Mouse (Mus musculus) forebrain, embryonic 11.5 days (tissue): ENCODE data around the gene Mbd3. TPM values are rescaled to one million over a fixed set of nuclear protein-coding genes. Genes with fewer than 3 reads are reported as not detected.

Experiments used
- ATAC-seq: fragments of 200-750 bp; cut with Nextera tagmentation; replicated peaks from 2 replicates; pipeline ENCODE4 v1.8.0; 2017; ENCODE audit warnings: moderate TSS enrichment; ENCODE audit not compliant: low FRiP score
- DNase-seq: peaks from one replicate; pipeline ENCODE4 v3.0.0-alpha.2; 2017; ENCODE audit warnings: low spot score
- H3K27ac ChIP-seq: fragments of 300-500 bp; sonication (generic); 2 replicates; pipeline ENCODE4 v1.5.1; 2014; ENCODE audit warnings: low read depth, low read length
- H3K27me3 ChIP-seq: fragments of 300-500 bp; sonication (generic); 2 replicates; pipeline ENCODE4 v1.6.1; 2014; ENCODE audit warnings: mild to moderate bottlenecking, low read length, mixed read lengths; ENCODE audit not compliant: control insufficient read depth, insufficient read depth
- H3K36me3 ChIP-seq: fragments of 300-500 bp; sonication (generic); 2 replicates; pipeline ENCODE4 v1.6.1; 2014; ENCODE audit warnings: mild to moderate bottlenecking, low read length, moderate library complexity, mixed read lengths; ENCODE audit not compliant: control insufficient read depth, insufficient read depth
- H3K4me1 ChIP-seq: fragments of 300-500 bp; sonication (generic); replicated peaks from 2 replicates; pipeline ENCODE4 v1.6.1; 2014; ENCODE audit warnings: low read length, mixed read lengths; ENCODE audit not compliant: control insufficient read depth, insufficient read depth
- H3K4me2 ChIP-seq: fragments of 300-500 bp; sonication (generic); 2 replicates; pipeline ENCODE4 v1.6.1; 2014; ENCODE audit warnings: low read depth, mild to moderate bottlenecking, low read length, moderate library complexity, mixed read lengths; ENCODE audit not compliant: severe bottlenecking
- H3K4me3 ChIP-seq: fragments of 300-500 bp; sonication (generic); 2 replicates; pipeline ENCODE4 v1.5.1; 2014; ENCODE audit warnings: low read depth, low read length
- H3K9ac ChIP-seq: fragments of 300-500 bp; sonication (generic); 2 replicates; pipeline ENCODE4 v1.6.1; 2014; ENCODE audit warnings: low read length
- H3K9me3 ChIP-seq: fragments of 300-500 bp; sonication (generic); 2 replicates; pipeline ENCODE4 v1.6.1; 2016; ENCODE audit warnings: low read length, mixed read lengths; ENCODE audit not compliant: control insufficient read depth
- WGBS: fragments of 180-500 bp; shearing (Covaris S2); extraction: QIAGEN DNeasy Blood & Tissue Kit; methylation state at CpG from one replicate; pipeline ENCODE4 v1.1.7; 2014; 5-methylcytosine and 5-hydroxymethylcytosine counted together
- polyA plus RNA-seq: library from polyadenylated mRNA; unstranded; fragments of >200 nt; fragmentation: Nextera tagmentation; extraction: Ambion mirVana; gene quantifications from 2 replicates; pipeline ENCODE4 v1.2.1, GENCODE M21; 2014

Mbd3 gene
- polyA plus RNA-seq, 1 experiment from 2014 or later, result 276 TPM

DNA sequence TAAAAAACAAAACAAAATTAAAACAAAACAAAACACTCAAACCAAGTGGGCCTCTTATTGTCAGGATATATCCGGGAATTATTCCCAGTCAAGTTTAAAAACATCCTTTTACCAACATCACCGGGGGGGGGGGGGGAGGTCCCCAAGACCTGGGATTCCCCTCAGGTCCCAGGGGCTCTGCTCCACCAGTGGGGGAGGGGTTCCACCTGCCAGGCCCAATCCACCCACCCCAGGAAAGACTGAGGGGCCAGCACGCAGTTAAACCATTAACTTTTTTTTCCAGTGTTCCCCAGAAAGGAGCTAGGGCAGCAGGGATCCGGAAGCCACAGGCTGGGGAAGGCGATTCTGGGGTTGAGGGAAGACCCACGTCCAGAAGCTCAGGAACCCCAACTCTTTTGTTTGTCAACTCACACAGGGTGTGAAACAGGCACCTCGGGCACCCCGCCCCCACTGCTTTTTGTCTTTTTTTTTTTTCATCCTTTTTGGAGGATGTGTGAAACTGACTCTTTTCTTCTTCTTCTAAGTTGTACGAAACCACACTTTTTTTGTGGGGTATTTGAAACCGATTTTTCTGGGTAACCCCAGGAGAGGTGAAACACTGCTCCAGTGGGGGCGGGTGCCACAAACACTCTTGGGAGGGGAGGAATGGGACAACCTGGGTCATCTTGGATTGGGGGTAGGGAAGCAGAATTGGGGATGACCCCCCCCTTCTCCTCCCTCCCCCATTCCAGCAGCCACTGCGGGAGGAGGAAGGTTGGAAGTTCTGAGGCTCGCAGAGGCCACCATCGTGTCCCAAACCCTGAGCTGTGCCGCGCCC lies 32.4 kb upstream of the Mbd3 start:
- Histone ChIP-seq H3K4me1 (peaks cover 13% of the 10 kb centered on the region; the same call in 1 of the 2 replicates), H3K4me2 (peak overlapping the region; percentile 74), H3K4me3 (peak overlapping the region; percentile 98), H3K36me3 (peaks cover 23% of the 10 kb centered on the region), H3K9ac (peak overlapping the region; percentile 100), H3K27ac (peak overlapping the region; percentile 94; the same call in 1 of the 2 replicates), H3K27me3 (no peaks in the 10 kb centered on the region), H3K9me3 (no peaks in the 10 kb centered on the region)
- ATAC-seq (no peak), DNase-seq (no peak)
- WGBS, result 25% methylated on average over 16 of the region's 16 CpGs

DNA sequence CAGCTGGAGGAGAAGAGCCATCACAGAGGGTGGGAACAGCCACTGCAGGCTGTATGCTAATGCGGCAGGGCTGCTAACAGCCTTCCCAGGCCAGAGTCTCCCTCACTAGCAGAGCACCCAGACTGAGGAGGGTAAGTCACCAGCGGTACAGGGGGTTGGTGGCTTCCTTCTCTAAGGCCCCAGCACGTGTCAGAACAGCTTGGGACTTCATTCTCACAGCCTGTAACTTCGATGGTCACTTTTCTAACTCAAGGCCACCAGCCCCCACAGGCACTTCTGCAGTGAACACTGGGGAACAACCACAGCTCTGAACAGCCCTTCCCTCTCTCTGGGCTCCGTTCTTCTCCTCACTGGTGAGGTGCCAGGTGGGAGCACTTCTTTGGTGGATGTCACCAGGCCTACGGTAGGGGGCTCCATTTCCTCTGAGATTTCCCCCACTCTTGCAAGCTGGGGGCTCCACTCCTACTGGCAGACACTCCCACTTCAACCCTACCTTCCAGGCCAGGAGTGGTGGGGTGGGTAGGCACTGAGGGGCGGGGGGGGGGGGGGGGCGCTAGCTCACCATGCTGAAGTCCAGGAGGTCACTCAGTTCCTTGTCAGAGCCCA lies 31.1 kb upstream of the Mbd3 start:
- DNase-seq (no peak), ATAC-seq (no peak)
- peak overlapping the region; percentile 5; the same call in 1 of the 2 replicates for H3K4me2 ChIP-seq
- H3K4me1 ChIP-seq, result peaks cover 13% of the 10 kb centered on the region; the same call in 1 of the 2 replicates
- H3K9me3 ChIP-seq, result no peaks in the 10 kb centered on the region
- H3K27ac ChIP-seq, result no peak overlapping the region
- peaks cover 36% of the 10 kb centered on the region for H3K36me3 ChIP-seq
- H3K4me3 ChIP-seq, result no peak overlapping the region
- no peaks in the 10 kb centered on the region for H3K27me3 ChIP-seq
- no peak overlapping the region for H3K9ac ChIP-seq
- WGBS, result 78% methylated on average over 6 of the region's 8 CpGs

DNA sequence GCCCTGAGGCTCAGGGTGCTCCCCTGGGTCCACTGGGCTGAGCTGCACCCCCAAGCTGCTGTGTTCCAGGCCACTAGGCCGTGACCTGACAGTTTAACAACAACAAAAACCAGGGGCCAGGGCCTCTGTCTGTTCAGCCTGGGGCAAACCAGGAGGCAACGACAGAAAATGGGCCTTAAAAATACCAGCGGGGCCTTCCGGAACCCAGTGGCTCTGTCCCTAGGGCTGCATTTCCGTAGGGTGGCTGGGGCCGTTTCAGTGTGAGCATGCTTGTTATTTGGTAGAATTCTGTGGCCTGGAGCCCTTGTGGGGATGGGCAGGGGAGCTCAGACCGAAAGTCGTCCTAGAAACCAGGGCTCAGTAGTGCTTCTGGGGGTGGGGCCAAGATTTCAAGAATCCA lies 30.4 kb upstream of the Mbd3 start:
- peaks cover 42% of the 10 kb centered on the region for H3K36me3 ChIP-seq
- no peak overlapping the region for H3K9ac ChIP-seq
- WGBS, result 87% methylated on average over 8 of the region's 8 CpGs
- peaks cover 13% of the 10 kb centered on the region; the same call in 1 of the 2 replicates for H3K4me1 ChIP-seq
- no peak overlapping the region for H3K27ac ChIP-seq
- no peaks in the 10 kb centered on the region for H3K9me3 ChIP-seq
- DNase-seq, result no peak
- H3K4me3 ChIP-seq, result no peak overlapping the region
- H3K27me3 ChIP-seq, result no peaks in the 10 kb centered on the region
- no peak overlapping the region for H3K4me2 ChIP-seq
- ATAC-seq, result no peak

DNA sequence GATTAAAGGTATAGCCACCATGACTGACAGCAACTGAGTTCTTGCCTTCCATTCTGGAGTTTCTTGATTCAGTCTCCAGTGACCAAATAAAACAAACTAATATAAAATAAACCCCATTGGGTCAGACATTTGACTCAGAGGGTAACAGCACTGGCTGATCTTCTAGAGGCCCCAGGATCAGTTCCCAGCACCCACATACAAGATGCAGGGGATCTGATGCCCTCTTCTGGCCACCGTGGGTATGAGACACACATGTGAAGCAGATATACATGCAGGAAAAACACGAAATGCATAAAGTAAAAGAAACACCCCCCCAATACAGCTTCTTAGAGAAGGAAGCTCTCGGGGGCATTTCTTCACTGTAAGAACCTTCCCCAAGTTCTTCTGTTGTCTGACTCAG lies 25.7 kb upstream of the Mbd3 start:
- no peak for ATAC-seq

DNA sequence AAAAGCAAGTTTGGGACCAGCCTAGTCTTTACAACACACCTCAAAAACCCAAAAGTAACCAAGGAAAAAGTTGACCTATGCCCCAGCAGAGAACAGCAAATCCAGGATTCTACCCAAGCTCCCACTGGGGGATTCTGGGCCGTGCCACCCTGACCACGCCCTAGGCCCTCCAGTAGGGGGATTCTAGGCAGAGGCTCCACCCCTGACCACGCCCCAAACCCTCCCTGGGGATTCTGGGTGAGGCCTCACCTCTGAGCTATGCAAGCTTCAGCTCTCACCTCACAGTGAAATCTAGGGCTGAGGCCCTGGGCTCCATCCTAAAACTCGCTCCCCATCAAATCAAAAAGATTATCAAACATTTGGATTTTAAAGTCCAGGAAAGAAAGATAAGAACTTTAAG lies 24.2 kb upstream of the Mbd3 start:
- Histone ChIP-seq H3K27ac (no peak overlapping the region), H3K4me1 (no peaks in the 10 kb centered on the region; the same call in 1 of the 2 replicates), H3K9me3 (no peaks in the 10 kb centered on the region), H3K36me3 (peaks cover 56% of the 10 kb centered on the region), H3K27me3 (no peaks in the 10 kb centered on the region), H3K4me3 (no peak overlapping the region), H3K4me2 (no peak overlapping the region), H3K9ac (no peak overlapping the region)
- no peak for DNase-seq
- 51% methylated on average over 4 of the region's 4 CpGs for WGBS
- 0 out of 2 replicates have a peak, but pooled peaks have one; percentile 57 for ATAC-seq

More for the DNA sequence above, 25.7 kb upstream of the Mbd3 start:
- peaks cover 54% of the 10 kb centered on the region for H3K36me3 ChIP-seq
- no peak overlapping the region for H3K4me2 ChIP-seq
- H3K9ac ChIP-seq, result no peak overlapping the region
- 96% methylated on average over 3 of the region's 3 CpGs for WGBS
- H3K27ac ChIP-seq, result no peak overlapping the region
- H3K9me3 ChIP-seq, result no peaks in the 10 kb centered on the region
- H3K4me1 ChIP-seq, result no peaks in the 10 kb centered on the region; the same call in 1 of the 2 replicates
- no peak for DNase-seq
- H3K4me3 ChIP-seq, result no peak overlapping the region
- H3K27me3 ChIP-seq, result no peaks in the 10 kb centered on the region

DNA sequence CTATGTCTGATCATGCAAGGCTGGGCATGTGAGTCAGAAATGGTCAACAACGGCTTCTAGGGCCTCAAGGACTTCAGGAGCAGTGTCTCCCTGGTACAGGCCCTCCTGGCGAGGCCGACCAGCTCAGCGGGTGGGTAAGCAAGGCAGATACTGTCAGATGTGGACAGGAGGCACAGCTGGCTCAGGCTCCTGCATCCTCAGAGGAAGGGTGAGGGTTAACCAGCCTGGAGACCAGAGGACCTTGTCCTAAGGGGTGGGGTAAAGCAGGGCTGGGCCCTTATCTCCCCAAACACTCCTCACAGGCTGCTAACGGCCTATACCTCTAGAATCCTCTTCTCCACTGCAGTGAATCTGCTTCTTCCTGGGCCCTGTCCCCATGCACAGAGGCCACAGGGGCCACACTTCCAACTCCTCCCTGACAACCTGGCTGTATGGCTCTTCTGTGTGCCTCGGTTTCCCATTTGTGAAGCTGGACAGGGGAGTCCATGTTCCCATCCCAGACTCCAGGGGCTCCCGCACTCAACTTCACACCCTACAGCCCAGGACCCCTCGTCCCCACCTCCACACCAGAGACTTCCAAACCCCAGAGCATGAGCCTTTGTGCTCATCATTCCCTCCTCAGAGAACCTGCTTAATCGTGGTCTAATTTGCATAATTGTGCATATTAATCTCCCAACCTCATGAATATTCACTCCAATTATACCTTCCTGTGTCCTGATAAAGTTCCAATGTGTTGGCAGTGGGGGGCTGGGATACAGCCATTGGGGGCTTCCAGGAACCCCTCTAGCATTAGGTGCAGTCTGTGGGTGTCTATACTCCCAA lies 22.5 kb upstream of the Mbd3 start:
- no peak overlapping the region for H3K4me2 ChIP-seq
- no peak overlapping the region; the same call in 1 of the 2 replicates for H3K27ac ChIP-seq
- WGBS, result 89% methylated on average over 9 of the region's 9 CpGs

DNA sequence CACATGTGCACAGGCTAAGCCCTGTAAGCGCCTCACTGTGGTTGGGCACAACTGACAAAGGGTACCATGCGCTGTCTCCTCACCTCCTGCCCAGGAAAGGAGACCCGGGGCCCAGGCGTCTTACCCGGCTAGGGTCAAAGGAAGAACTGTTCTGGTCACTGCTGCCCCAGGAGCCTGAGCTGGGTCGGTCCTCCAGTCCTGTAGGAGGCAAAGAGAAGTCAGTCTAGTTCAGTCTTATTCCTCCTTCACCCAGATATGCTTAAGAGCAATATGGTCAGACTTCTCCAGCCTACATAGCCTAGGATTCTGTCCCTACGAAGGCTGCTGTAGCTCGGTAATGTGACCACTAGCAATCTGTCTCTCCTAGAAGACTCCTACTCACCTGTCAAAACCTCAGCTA lies 21.9 kb upstream of the Mbd3 start:
- H3K9ac ChIP-seq, result no peak overlapping the region

More for the DNA sequence above, 22.5 kb upstream of the Mbd3 start:
- DNase-seq (no peak), ATAC-seq (no peak)
- H3K36me3 ChIP-seq, result peaks cover 49% of the 10 kb centered on the region
- H3K9ac ChIP-seq, result no peak overlapping the region
- H3K27me3 ChIP-seq, result no peaks in the 10 kb centered on the region
- H3K9me3 ChIP-seq, result no peaks in the 10 kb centered on the region
- H3K4me1 ChIP-seq, result no peaks in the 10 kb centered on the region; the same call in 1 of the 2 replicates
- H3K4me3 ChIP-seq, result no peak overlapping the region

DNA sequence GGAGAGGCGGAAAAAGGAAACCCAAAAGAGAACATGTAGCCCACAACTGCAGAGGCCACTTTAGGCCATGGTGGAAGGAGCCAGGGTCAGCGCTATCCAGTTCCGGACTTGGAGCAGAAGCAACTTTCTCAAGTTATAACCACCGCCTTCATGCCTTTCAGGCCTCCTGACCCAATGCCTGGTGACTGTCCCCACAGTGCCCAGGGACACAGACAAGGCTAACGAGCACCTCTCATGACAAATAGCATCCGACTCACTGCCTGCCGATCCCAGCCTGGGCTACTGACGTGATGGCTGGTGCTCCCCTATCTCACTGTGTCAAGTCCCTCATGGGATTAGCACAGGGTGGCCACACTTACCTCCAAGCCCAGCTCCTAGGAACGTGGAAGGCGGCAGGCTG lies 21.4 kb upstream of the Mbd3 start:
- 92% methylated on average over 10 of the region's 10 CpGs for WGBS
- no peak for DNase-seq
- ATAC-seq, result no peak

More for the DNA sequence above, 21.9 kb upstream of the Mbd3 start:
- no peak overlapping the region for H3K4me3 ChIP-seq
- H3K27me3 ChIP-seq, result no peaks in the 10 kb centered on the region
- DNase-seq (no peak), ATAC-seq (no peak)
- H3K4me2 ChIP-seq, result no peak overlapping the region
- WGBS, result 90% methylated on average over 8 of the region's 8 CpGs
- H3K4me1 ChIP-seq, result no peaks in the 10 kb centered on the region; the same call in 1 of the 2 replicates
- H3K27ac ChIP-seq, result no peak overlapping the region; the same call in 1 of the 2 replicates
- no peaks in the 10 kb centered on the region for H3K9me3 ChIP-seq
- H3K36me3 ChIP-seq, result peaks cover 48% of the 10 kb centered on the region

More for the DNA sequence above, 21.4 kb upstream of the Mbd3 start:
- Histone ChIP-seq H3K4me1 (no peaks in the 10 kb centered on the region; the same call in 1 of the 2 replicates), H3K9me3 (no peaks in the 10 kb centered on the region), H3K27me3 (no peaks in the 10 kb centered on the region), H3K4me2 (no peak overlapping the region), H3K36me3 (peaks cover 48% of the 10 kb centered on the region), H3K4me3 (no peak overlapping the region), H3K27ac (no peak overlapping the region), H3K9ac (no peak overlapping the region)
